Mouse (Mus musculus): ENCODE results near the gene Meis3.

GRCm38 (mm10) chr7:16208781-16209665 lies 34.1 kb downstream of the Meis3 start:
- no peak for TF ChIP-seq CTCF (IDR thresholded peaks at IDR 0.05; ENCODE audit: extremely low read depth, insufficient read length, insufficient replicate concordance, low read depth, low read length)
- no peak for TF ChIP-seq POLR2A (IDR thresholded peaks at IDR 0.05; ENCODE audit: low read depth, low read length)
